Mouse (Mus musculus) forebrain, embryonic 12.5 days (tissue): Measurements from ENCODE around the gene Doc2b. TPM values are rescaled to one million over a fixed set of nuclear protein-coding genes. Genes with fewer than 3 reads are reported as not detected.
A peak's percentile ranks its signal among the peaks of the same experiment; 100 is the strongest.

ENCODE experiments used
- ATAC-seq: fragments of 200-750 bp; cut with Nextera tagmentation; 2 replicates; pipeline ENCODE4 v1.8.0; 2017; ENCODE audit warnings: moderate TSS enrichment; ENCODE audit not compliant: low FRiP score
- H3K27ac ChIP-seq: fragments of 300-500 bp; sonication (generic); 2 replicates; pipeline ENCODE4 v1.5.1; 2016; ENCODE audit warnings: mild to moderate bottlenecking
- H3K27me3 ChIP-seq: fragments of 300-500 bp; sonication (generic); 2 replicates; pipeline ENCODE4 v1.6.1; 2016; ENCODE audit warnings: mild to moderate bottlenecking
- H3K36me3 ChIP-seq: fragments of 300-500 bp; sonication (generic); replicated peaks from 2 replicates; pipeline ENCODE4 v1.6.1; 2016; ENCODE audit warnings: mild to moderate bottlenecking
- H3K4me1 ChIP-seq: fragments of 300-500 bp; sonication (generic); 2 replicates; pipeline ENCODE4 v1.6.1; 2016
- H3K4me2 ChIP-seq: fragments of 300-500 bp; sonication (generic); 2 replicates; pipeline ENCODE4 v1.6.1; 2016; ENCODE audit warnings: mild to moderate bottlenecking, moderate library complexity
- H3K4me3 ChIP-seq: fragments of 300-500 bp; sonication (generic); replicated peaks from 2 replicates; pipeline ENCODE4 v1.5.1; 2016; ENCODE audit warnings: mild to moderate bottlenecking
- H3K9ac ChIP-seq: fragments of 300-500 bp; sonication (generic); 2 replicates; pipeline ENCODE4 v1.6.1; 2016; ENCODE audit warnings: mild to moderate bottlenecking
- H3K9me3 ChIP-seq: fragments of 300-500 bp; sonication (generic); 2 replicates; pipeline ENCODE4 v1.6.1; 2016
- WGBS: fragments of 180-500 bp; shearing (Covaris S2); methylation state at CpG from one replicate; pipeline ENCODE4 v1.1.7; 2016; 5-methylcytosine and 5-hydroxymethylcytosine counted together
- polyA plus RNA-seq: library from polyadenylated mRNA; unstranded; fragments of >200 nt; fragmentation: Nextera tagmentation; extraction: Ambion mirVana; gene quantifications from 2 replicates; pipeline ENCODE4 v1.2.1, GENCODE M21; 2016

Gene Doc2b
- 0.26 and 0.46 TPM in 2 replicates for polyA plus RNA-seq

GRCm38 (mm10) chr11:75796029-75796445 lies at the start of gene Doc2b:
TSS of gene Doc2b (minus strand) at chr11:75796049.
- ATAC-seq: peak; percentile 84
- Histone ChIP-seq H3K36me3 (no peaks in the 10 kb centered on the region), H3K4me3 (peak within 1 kb of the TSS; percentile 51), H3K4me2 (peak within 1 kb of the TSS; percentile 65), H3K27me3 (peaks cover 78% of the 10 kb centered on the region), H3K9me3 (no peaks in the 10 kb centered on the region), H3K27ac (no peak within 1 kb of the TSS), H3K9ac (peak within 1 kb of the TSS; percentile 51), H3K4me1 (peaks cover 27% of the 10 kb centered on the region)
- 6% methylated on average over 32 of the region's 37 CpGs for WGBS

DNA sequence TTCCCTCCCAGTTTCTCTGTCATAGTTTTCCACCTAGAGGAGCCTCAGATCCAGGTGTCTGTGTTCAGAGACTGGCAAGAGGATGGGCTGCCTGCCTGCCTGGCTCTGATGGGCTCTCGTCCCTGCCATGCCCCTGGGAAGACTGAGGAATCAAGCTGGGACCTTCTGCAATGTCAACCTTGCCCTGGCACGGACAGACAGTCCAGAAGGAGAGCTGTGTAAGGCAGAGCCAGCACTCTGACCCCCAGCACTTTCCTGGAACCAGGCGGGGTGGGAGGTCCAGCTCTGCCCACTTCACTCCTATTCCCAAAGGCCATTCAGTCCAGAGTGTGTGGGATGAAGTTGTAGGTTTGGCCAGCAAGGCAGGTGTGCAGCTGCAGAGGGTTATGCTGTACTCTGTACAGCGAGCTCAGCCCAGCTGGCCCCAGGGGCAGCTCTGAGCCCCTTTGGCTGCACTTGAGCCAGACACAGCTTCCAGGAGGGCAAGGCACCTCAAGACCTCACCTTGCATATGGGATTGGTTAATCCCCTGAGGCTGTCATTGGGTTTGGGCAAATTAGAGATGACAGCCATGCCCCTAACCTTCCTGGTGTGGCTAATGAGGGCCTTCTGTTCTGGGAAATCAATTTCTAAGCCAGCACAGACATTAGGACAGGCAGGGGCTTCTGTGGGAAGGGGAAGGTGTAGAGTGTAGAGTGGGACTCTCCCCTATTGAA lies 47.2 kb upstream of the Doc2b start:
- WGBS: 70% methylated on average over 4 of the region's 4 CpGs
- Histone ChIP-seq H3K4me1 (peaks cover 38% of the 10 kb centered on the region), H3K9me3 (no peaks in the 10 kb centered on the region), H3K36me3 (no peaks in the 10 kb centered on the region), H3K27ac (no peak overlapping the region), H3K4me2 (no peak overlapping the region), H3K9ac (no peak overlapping the region), H3K27me3 (no peaks in the 10 kb centered on the region; the same call in 1 of the 2 replicates), H3K4me3 (no peak overlapping the region)
- no peak for ATAC-seq

DNA sequence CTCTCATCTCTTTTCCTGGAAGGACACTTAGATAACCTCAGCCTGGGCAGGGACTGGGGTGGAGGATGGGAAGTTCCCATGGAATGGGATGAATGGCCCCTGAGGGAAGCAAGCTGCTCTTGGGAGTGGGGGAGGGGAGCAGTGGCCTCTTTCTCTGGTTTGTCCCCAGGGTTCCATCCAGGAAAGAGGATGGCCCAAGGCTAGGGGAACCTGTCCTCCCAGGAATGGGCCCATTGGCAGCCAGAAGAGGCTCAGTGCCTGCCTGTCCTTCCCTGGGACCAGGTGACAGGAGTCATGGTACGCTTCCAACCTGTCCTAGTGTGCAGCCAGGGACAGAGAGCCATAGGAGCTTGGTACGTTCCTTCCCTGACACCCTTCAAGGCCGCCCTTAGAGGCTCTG lies 45.7 kb upstream of the Doc2b start:
- Histone ChIP-seq H3K4me3 (no peak overlapping the region), H3K36me3 (no peaks in the 10 kb centered on the region), H3K27ac (no peak overlapping the region), H3K4me2 (no peak overlapping the region), H3K9ac (no peak overlapping the region), H3K9me3 (no peaks in the 10 kb centered on the region), H3K4me1 (peaks cover 37% of the 10 kb centered on the region), H3K27me3 (no peaks in the 10 kb centered on the region; the same call in 1 of the 2 replicates)
- WGBS: 60% methylated on average over 3 of the region's 3 CpGs
- no peak for ATAC-seq

DNA sequence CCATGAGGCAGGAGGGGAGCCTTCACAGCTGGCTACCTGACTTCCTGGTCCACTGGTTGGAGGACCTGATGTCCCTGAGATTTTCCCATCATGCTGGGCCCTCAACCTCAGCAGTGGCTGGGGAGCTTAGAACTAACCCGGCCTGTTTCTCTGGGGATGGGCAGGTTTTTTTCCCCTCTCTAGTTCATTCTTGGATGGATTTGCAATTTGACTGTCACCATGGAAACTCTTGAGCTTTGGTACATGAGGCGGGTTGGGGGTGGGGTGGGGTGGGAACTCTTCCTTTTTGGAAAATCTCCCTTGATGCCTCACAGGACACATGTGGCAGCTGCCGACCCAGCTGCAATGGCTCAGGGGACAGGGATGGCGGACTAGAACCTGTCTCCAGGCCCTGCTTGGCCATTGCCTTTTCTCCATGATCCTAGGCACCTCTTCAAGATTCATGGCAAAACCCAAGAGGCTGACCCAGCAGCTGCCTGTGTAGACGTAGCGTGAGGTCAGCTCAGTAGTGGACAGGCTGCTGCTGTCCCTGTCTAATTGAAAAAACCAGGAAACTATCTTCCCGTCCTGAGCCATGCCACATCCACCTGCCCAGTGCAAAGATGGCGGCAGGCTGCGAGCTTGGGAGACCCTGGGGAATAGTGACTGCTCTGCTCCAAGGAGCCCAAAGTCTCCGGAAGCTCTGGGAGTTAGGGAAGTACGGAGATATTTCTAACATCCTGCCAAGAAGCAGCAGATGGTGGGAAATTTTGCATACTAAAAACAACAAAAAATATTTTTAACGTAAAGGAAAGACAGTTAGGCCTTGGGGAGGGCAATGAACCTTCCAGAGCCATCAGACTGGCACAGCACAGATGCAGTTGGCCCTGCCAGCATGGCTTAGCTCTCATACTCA lies 43.9 kb upstream of the Doc2b start:
- H3K36me3 ChIP-seq: no peaks in the 10 kb centered on the region
- H3K27ac ChIP-seq: no peak overlapping the region
- no peak overlapping the region for H3K4me2 ChIP-seq
- no peak overlapping the region for H3K9ac ChIP-seq
- 83% methylated on average over 12 of the region's 12 CpGs for WGBS
- no peak for ATAC-seq
- H3K4me1 ChIP-seq: peaks cover 27% of the 10 kb centered on the region
- H3K4me3 ChIP-seq: no peak overlapping the region
- H3K27me3 ChIP-seq: no peaks in the 10 kb centered on the region; the same call in 1 of the 2 replicates
- no peaks in the 10 kb centered on the region for H3K9me3 ChIP-seq

DNA sequence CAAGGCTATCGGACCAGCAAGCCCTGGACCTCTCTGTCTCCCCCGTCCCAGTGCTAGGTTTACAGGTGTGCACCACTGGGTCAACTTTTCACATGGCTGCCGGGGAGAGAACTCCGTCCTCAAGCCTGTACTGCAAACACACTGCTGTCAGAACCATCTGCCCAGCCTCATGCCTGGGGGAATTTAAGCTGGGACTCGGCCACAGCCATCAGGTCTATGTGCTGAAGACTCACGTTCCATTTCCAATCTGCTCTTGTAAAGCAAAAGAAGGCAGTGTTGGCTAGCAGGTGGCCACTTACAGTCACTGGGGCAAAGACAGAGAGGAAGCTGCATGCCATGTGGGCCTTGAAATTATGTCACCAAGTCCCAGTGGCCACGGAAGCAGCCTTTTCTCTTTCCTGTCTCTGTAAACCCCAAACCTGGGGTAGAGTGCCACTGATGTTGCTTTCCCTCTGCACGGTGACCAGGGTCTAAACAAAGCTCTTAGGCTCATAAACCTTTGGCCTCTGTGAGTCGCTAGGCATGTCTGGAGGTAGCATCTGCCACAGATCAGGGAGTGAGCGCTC lies 43.1 kb upstream of the Doc2b start:
- Histone ChIP-seq H3K9ac (no peak overlapping the region), H3K4me1 (peaks cover 23% of the 10 kb centered on the region), H3K36me3 (no peaks in the 10 kb centered on the region), H3K27me3 (no peaks in the 10 kb centered on the region; the same call in 1 of the 2 replicates), H3K9me3 (no peaks in the 10 kb centered on the region), H3K4me2 (no peak overlapping the region), H3K4me3 (no peak overlapping the region), H3K27ac (no peak overlapping the region)
- ATAC-seq: no peak
- WGBS: 78% methylated on average over 10 of the region's 10 CpGs

- no peaks in the 10 kb centered on the region for H3K9me3 ChIP-seq
- peaks cover 11% of the 10 kb centered on the region for H3K4me1 ChIP-seq
- H3K4me3 ChIP-seq: no peak overlapping the region
- no peaks in the 10 kb centered on the region for H3K36me3 ChIP-seq
- H3K27me3 ChIP-seq: no peaks in the 10 kb centered on the region; the same call in 1 of the 2 replicates
- no peak overlapping the region for H3K9ac ChIP-seq
- H3K27ac ChIP-seq: no peak overlapping the region
- 69% methylated on average over 11 of the region's 11 CpGs for WGBS
- no peak overlapping the region for H3K4me2 ChIP-seq
- no peak for ATAC-seq
Measured at GRCm38 (mm10) chr11:75836240-75836610, 40.4 kb upstream of the Doc2b start.

DNA sequence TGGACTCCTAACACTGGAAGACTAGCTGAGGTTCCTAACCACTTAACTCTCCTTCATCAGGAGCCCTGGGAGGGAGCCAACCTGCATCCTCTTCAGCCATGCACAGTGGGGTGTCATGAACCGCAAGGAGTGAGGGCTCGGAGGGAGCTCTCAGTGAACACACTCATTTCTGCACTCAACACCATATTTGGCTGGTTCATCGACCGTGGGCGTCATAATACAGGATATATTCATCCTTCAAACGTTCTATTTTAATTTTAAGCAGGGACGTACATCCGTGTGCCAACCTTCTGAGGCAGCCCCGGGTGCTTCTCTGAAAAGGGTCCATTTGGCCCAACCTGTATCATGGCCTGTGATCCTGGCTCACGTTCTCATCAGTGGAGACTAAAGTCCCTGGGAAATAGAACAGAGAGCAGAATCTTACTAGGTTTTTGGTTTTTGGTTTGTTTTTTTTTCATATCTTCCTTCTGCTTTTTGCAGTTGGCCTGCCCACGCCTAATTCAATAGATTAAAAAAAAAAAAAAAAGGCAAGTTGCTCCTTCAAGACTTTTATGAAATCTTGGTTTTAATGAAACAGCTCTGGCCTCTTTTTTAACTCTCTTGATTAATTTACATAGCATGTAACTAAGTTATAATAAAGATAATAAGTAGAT lies 39.9 kb upstream of the Doc2b start:
- no peak overlapping the region for H3K4me2 ChIP-seq
- no peak overlapping the region for H3K9ac ChIP-seq
- H3K4me1 ChIP-seq: peaks cover 11% of the 10 kb centered on the region
- no peak overlapping the region for H3K4me3 ChIP-seq
- H3K9me3 ChIP-seq: no peaks in the 10 kb centered on the region
- no peak overlapping the region for H3K27ac ChIP-seq
- no peaks in the 10 kb centered on the region for H3K36me3 ChIP-seq
- no peak for ATAC-seq
- H3K27me3 ChIP-seq: no peaks in the 10 kb centered on the region; the same call in 1 of the 2 replicates
- WGBS: 84% methylated on average over 11 of the region's 11 CpGs

DNA sequence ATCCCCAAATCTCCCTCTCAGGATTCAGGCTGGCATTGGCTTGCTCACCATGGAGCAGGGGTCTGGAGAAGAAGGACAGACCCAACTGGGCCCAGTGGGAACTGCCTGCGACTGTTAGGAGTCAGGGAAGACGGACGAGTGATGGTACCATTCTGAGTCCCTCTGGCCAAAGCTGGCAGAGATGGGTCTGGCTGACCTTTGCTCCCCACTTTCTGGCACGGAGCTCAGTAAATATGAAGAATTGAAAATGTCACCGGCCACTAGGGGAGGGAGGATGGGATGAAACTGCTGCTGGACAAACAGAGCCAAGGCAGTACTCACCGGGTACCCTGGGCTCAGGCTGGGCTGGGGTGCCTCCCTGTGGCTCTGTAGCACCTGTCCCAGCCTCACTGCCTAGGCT lies 37.2 kb upstream of the Doc2b start:
- no peaks in the 10 kb centered on the region for H3K36me3 ChIP-seq
- 92% methylated on average over 6 of the region's 6 CpGs for WGBS
- no peaks in the 10 kb centered on the region for H3K4me1 ChIP-seq
- H3K4me2 ChIP-seq: no peak overlapping the region
- no peak overlapping the region for H3K9ac ChIP-seq
- H3K4me3 ChIP-seq: no peak overlapping the region
- H3K27me3 ChIP-seq: no peaks in the 10 kb centered on the region; the same call in 1 of the 2 replicates
- H3K9me3 ChIP-seq: no peaks in the 10 kb centered on the region
- no peak overlapping the region for H3K27ac ChIP-seq
- no peak for ATAC-seq

DNA sequence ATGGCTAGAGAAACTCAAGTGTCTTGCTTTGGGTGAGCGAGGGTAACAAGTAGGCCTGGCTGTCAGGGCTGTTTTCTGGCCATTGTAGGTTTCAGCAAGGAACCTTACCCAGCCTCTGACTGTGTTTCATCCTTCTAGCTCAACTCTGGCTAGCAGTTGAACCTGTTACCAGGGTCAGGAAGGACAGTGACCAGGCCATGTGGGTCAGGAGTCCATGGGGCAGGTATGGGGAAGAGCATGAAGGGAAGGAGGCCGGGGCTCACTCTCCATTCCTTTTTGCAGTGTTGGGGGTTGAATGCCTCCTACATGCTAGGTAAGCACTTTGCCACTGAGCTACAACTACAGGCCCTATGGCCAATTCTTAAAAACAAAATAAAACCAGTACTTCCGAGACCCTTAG lies 34.5 kb upstream of the Doc2b start:
- H3K9me3 ChIP-seq: no peaks in the 10 kb centered on the region
- 91% methylated on average over 3 of the region's 3 CpGs for WGBS
- H3K36me3 ChIP-seq: no peaks in the 10 kb centered on the region
- H3K27ac ChIP-seq: no peak overlapping the region
- no peaks in the 10 kb centered on the region for H3K27me3 ChIP-seq
- no peaks in the 10 kb centered on the region for H3K4me1 ChIP-seq
- H3K9ac ChIP-seq: no peak overlapping the region
- no peak for ATAC-seq
- no peak overlapping the region for H3K4me3 ChIP-seq
- no peak overlapping the region for H3K4me2 ChIP-seq

GRCm38 (mm10) chr11:75827414-75827813 lies 31.6 kb upstream of the Doc2b start:
- ATAC-seq: no peak
- no peak overlapping the region for H3K4me2 ChIP-seq
- no peaks in the 10 kb centered on the region for H3K9me3 ChIP-seq
- no peaks in the 10 kb centered on the region for H3K4me1 ChIP-seq
- H3K36me3 ChIP-seq: no peaks in the 10 kb centered on the region
- WGBS: 84% methylated on average over 8 of the region's 8 CpGs
- H3K27me3 ChIP-seq: no peaks in the 10 kb centered on the region
- no peak overlapping the region for H3K9ac ChIP-seq
- no peak overlapping the region for H3K4me3 ChIP-seq
- H3K27ac ChIP-seq: no peak overlapping the region

DNA sequence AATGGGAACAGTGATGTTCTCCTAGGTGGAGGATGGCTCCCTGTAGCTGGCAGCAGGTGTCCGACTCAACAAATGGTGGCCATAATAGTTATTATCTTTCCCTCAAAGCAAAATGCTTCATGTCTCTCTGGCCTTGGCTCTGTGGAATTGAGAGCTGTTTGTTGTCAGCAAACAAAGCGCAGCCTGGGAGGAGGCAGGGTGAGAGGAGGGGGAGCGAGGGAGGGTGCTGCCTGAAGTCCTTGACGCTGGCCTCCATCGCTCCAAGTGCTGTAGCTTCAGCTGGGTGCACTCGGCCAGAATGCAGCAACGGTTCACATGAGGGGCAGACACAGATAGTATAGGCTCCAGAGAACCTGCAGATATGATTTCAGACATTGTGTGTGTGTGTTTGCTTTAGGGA lies 27.7 kb upstream of the Doc2b start:
- Histone ChIP-seq H3K36me3 (no peaks in the 10 kb centered on the region), H3K27me3 (0 out of 2 replicates have a peak, but pooled peaks cover 3% of the 10 kb centered on the region), H3K9me3 (no peaks in the 10 kb centered on the region), H3K4me3 (no peak overlapping the region), H3K4me1 (no peaks in the 10 kb centered on the region), H3K4me2 (no peak overlapping the region), H3K9ac (no peak overlapping the region), H3K27ac (no peak overlapping the region)
- no peak for ATAC-seq
- WGBS: 61% methylated on average over 7 of the region's 7 CpGs

- no peaks in the 10 kb centered on the region; the same call in 1 of the 2 replicates for H3K27me3 ChIP-seq
- no peaks in the 10 kb centered on the region for H3K36me3 ChIP-seq
- peaks cover 3% of the 10 kb centered on the region for H3K4me1 ChIP-seq
- WGBS: 64% methylated on average over 10 of the region's 10 CpGs
- H3K4me2 ChIP-seq: no peak overlapping the region
- ATAC-seq: no peak
- no peaks in the 10 kb centered on the region for H3K9me3 ChIP-seq
- H3K4me3 ChIP-seq: no peak overlapping the region
- H3K9ac ChIP-seq: no peak overlapping the region
- H3K27ac ChIP-seq: no peak overlapping the region
Measured at GRCm38 (mm10) chr11:75813085-75813484, 17.2 kb upstream of the Doc2b start.
